10 mouse cellular contexts compared by ENCODE assay signal in the genomic region with DNA sequence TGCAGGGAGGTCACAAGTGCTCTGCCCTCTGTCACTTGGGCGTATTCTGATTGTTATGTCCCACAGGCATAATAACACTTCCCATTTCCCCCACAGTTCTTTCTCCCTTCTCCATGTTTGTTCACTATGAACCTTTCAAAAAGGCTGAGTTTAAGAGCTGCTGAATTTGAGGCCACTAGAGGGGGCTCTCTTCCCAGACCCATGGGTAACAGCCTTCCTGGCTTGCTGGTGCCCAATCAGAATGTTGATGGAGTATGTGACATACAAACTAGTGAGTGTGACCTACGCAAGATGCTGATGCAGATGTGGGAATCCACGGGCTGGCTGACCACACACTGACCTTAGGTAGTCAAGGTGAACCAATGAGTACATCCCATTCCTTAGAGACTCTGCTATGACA. TPM values are rescaled to one million over a fixed set of nuclear protein-coding genes. Genes with fewer than 3 reads are reported as not detected.
A peak's percentile ranks its signal among the peaks of the same experiment; 100 is the strongest.
DNase-seq lines count a peak whose midpoint lies in the region; ATAC-seq and TF ChIP-seq lines count a peak whose summit lies in the region.
"Had no signal": no experiment of that assay in that cellular context is flagged by ENCODE, and none has a peak within 500 bp of the region (broad histone marks: within the 10 kb centered on the region; RNA-seq: fewer than 3 reads in every experiment).

No protein-coding gene starts in this region.

- H3K27ac ChIP-seq in hindbrain, embryonic 12.5 days: no peak overlapping the region
- H3K27ac ChIP-seq: hindbrain, embryonic 15.5 days; macrophage had no signal

- H3K36me3 ChIP-seq in E14TG2a.4 (ENCODE audit: insufficient read depth, low read length): peaks cover 79% of the 10 kb centered on the region
- H3K36me3 ChIP-seq in hindbrain, embryonic 12.5 days: peaks cover 71% of the 10 kb centered on the region

- no peak for ATAC-seq in hindbrain, embryonic 12.5 days (ENCODE audit: low FRiP score)

- H3K4me2 ChIP-seq in hindbrain, embryonic 12.5 days (replicated peaks): no peak overlapping the region
- H3K4me2 ChIP-seq: hindbrain, embryonic 15.5 days had no signal

- H3K27me3 ChIP-seq in E14TG2a.4 (ENCODE audit: insufficient read depth, low read length): no peaks in the 10 kb centered on the region
- H3K27me3 ChIP-seq in hindbrain, embryonic 12.5 days: no peaks in the 10 kb centered on the region
- H3K27me3 ChIP-seq: hindbrain, embryonic 15.5 days had no signal

- peak; percentile 71 for TF ChIP-seq CTCF in E14TG2a.4 (conservative IDR thresholded peaks at IDR 0.05; ENCODE audit: low read length)

- peaks cover 4% of the 10 kb centered on the region; the same call in 1 of the 2 replicates for H3K4me1 ChIP-seq in E14TG2a.4 (replicated peaks; ENCODE audit: low read depth, low read length)
- H3K4me1 ChIP-seq in hindbrain, embryonic 12.5 days: no peaks in the 10 kb centered on the region
- H3K4me1 ChIP-seq: hindbrain, embryonic 15.5 days had no signal

- no peak overlapping the region for H3K4me3 ChIP-seq in E14TG2a.4 (replicated peaks; ENCODE audit: low read length)
- H3K4me3 ChIP-seq in hindbrain, embryonic 12.5 days: no peak overlapping the region
- H3K4me3 ChIP-seq: hindbrain, embryonic 15.5 days had no signal

- no peaks in the 10 kb centered on the region for H3K9me3 ChIP-seq in E14TG2a.4 (ENCODE audit: low read length)
- H3K9me3 ChIP-seq in hindbrain, embryonic 12.5 days (replicated peaks): no peaks in the 10 kb centered on the region
- H3K9me3 ChIP-seq: hindbrain, embryonic 15.5 days had no signal

- WGBS in hindbrain, embryonic 12.5 days: 91% methylated on average over 3 of the region's 3 CpGs

- peak; percentile 45 to 57 for DNase-seq in heart, postnatal 10 days
- no peak for DNase-seq in heart, adult 9 months (ENCODE audit: low spot score in 2 of 2)
- DNase-seq in 3T3-L1 (ENCODE audit: low read depth, low spot score): peak; percentile 53
- peak; percentile 21 to 55 for DNase-seq in kidney, postnatal 4 days
- DNase-seq in adrenal gland, adult 18-20 months (ENCODE audit: low spot score in 2 of 2): no peak
- DNase-seq in cerebellum, adult 9-11 months: no peak

- intact Hi-C loops in heart, postnatal 10 days (cut with DNase I): loop anchor here (5.0 to 10.0 kb wide), 2 partner anchors 104 to 686 kb away; no protein-coding TSS in a partner anchor

- no peak overlapping the region for H3K9ac ChIP-seq in hindbrain, embryonic 12.5 days
- H3K9ac ChIP-seq: hindbrain, embryonic 15.5 days had no signal

RNA-seq across cellular contexts. Expression of a gene that starts 12.6 kb away (rescaled TPM):
- total RNA-seq in heart, postnatal 10 days (2021): 10 to 100 TPM; 22.0 to 22.2 TPM
- 1 to 10 TPM; 1.1 to 2.0 TPM for total RNA-seq in adrenal gland, adult 18-20 months (2021)
- polyA plus RNA-seq in hindbrain, embryonic 12.5 days (2016; fragmentation: Nextera tagmentation; extraction: Ambion mirVana): 118 and 129 TPM in 2 replicates

Comparison
In these comparisons a context has a peak if more than half of its experiments do, and no peak if none do; other contexts are left out.
1. DNase-seq: peak in heart, postnatal 10 days (2 of 2), 3T3-L1 (single experiment) and kidney, postnatal 4 days (2 of 2); none in heart, adult 9 months (0 of 2), adrenal gland, adult 18-20 months (0 of 2) and cerebellum, adult 9-11 months (single experiment).
2. RNA of a gene that starts 12.6 kb away (total RNA-seq): 22.0 to 22.2 TPM in heart, postnatal 10 days; 1.1 to 2.0 TPM in adrenal gland, adult 18-20 months; every median in the first group is over 4 times any median in the second.